Mouse (Mus musculus): ENCODE data around the gene Gm42878.

Gm42878 gene

GRCm38 (mm10) chr5:121544910-121545792 is at the start of gene Gm42878, which contains the start of gene Adam1a:
Gene Gm42878 (minus strand): TSS chr5:121545482.
Gene Adam1a (minus strand): TSS chr5:121545482.
- peak; percentile 58 for DNase-seq (ENCODE audit: low spot score)

DNA sequence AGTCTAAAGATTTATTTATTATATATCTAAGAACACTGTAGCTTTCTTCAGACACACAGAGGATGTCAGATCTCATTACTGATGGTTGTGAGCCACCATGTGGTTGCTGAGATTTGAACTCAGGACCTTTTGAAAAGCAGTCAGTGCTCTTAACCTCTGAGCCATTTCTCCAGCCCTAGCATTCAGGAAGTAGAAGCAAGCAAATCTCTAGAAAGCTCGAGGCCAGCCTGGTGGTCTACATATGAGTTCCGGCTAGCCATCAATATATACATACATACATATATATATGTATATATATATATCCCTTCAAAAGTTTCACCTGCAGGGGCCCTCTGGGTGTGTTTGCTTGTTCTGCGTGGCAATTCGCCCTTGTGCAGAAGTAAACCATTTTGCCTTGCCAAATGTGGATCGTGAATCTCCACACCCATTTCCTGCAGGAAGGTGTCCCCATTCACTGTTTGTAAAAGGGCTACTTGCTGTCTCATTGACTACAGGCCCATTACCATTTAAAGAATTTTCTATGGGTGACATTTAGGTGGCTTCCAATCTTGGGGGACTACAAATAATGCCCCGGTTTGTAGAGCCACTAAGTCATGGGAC is 49.5 kb upstream of the Gm42878 start:
- no peak for DNase-seq (ENCODE audit: low spot score)

GRCm38 (mm10) chr5:121593451-121594401 is 48.4 kb upstream of the Gm42878 start, which contains the start of gene Aldh2:
Gene Aldh2 (minus strand): TSS chr5:121593824.
- peak; percentile 87 for DNase-seq (ENCODE audit: low spot score)

DNA sequence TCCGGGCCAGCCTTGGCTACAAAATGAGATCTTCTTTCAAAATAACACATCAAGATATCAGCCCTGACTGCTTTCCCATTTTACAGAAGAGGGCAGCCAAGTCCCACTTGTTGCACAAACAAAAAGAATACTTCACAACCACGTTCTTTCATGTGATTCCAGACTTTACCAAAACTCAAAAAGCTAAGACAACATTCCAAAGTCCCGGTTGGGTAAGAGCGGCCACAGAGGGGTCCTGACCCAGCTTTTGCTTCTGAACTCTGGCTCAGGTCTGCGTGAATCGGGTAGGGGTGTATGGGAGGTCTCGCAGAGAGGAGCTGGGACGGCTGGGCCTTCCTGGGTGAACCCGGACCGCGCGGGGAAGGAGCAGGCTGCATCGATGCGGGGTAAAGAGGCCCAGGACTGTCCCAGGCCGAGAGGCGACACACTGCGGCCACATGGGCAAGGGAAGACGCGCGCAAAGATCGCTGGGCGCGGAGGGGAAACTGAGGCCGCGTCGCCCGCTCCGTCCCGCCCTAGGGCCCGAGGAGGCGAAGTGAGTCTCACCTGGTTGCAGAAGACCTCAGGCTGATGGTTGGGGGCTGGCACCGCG is 47.6 kb upstream of the Gm42878 start:
- no peak for DNase-seq (ENCODE audit: low spot score)

- DNase-seq (ENCODE audit: low spot score), result peak; percentile 3
These were observed 47.0 kb upstream of the Gm42878 start for GRCm38 (mm10) chr5:121592064-121592815.

DNA sequence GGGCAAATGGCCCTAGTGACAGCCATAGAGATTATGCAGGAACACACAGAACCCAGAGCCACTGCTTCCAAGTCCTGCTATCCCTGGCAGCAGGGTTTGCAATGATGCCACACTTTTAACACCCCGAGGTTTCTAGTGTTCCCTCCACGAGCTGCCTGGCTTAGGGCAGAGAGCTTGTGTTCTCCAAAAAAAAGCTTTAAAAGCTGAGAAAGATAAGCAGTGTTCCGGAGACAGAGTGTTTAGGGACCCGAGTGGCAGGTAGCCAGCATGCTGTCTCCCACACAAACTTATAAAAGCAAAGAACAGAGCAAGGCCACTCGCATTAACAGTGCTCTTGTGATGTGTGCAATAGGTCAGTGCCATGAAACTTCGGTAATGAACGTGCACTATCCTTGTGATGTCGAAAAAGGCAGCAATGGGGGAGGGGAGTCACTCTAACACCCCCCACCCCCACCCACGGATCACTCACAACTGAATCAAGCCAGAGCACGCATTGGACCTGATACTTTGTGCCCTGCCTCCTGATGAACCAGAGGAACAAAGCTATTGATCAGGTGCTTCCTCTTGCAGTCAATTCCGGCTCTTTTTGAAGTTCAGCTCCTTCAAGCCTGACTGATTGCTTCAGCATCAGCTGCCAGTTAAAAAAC is 46.3 kb upstream of the Gm42878 start:
- DNase-seq (ENCODE audit: low spot score), result no peak

DNA sequence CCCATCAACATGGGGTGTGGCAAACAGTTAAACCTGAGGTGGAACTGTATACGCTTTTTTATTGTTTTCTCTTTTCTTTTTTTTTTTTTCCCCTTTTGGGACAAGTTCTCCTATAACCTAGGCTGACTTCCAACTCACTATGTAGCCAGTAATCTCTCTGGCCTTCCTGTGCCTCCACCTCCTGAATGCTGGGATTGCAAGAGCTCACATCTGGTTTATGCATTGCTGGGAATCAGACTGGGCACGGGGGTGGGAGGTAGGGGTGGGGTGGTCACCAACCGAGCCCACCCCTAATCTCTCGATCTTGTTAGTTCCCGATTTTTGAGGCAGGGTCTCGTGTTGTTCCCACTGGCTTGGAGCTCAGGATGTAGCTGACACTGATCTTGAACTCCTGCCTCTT is 44.6 kb upstream of the Gm42878 start:
- no peak for DNase-seq (ENCODE audit: low spot score)

DNA sequence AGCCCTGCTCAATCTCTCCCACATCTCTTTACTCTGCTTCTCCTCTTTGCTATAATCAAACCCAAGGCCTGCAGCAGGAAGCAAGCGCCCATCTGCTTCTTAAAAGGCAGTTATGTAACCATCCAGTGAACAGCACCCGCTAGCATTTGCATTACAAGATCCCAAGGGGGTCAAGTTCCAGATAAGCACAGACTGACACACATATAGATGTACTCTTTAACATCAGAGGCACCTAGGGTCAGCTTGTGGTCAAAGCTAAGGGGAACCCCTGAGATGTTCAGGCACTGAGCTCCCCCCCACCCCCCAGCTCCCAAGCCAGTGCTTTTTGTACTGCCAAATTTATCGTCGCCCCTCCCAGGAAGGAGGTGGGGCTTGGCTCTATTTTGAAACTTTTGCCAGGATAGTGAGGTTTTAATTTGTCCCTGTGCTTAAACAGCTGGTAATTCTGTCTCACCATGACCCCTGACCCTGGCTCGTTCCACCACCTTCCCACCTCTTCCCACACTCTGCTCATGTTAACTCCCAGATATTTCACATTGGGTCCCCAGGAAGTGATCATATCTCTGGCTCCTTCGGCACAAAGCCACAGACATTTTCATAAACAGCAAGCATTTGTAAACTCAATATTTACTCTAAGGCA is 41.2 kb upstream of the Gm42878 start:
- DNase-seq (ENCODE audit: low spot score), result no peak

DNA sequence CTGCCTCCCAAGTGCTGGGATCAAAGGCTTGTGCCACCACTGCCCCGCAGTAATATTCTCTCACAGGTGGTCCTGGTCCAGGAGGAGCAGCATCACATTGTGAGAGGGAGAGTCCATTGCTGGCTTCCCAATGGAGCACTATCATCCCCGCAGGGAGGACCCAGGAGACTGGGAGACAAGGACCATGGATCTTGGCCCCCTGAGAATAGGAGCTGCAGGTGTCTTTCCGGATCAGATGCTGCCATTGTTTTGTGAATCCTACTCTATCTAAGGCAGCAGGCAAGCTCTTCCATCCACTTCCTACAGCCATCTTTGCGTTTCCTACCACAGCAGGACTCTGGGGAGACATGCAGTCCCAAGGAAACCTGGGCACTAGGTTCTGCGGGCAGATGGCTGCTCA is 40.4 kb upstream of the Gm42878 start:
- DNase-seq (ENCODE audit: low spot score), result no peak

- no peak for DNase-seq (ENCODE audit: low spot score)
These were observed 39.7 kb upstream of the Gm42878 start for GRCm38 (mm10) chr5:121585005-121585404.

GRCm38 (mm10) chr5:121583765-121584501 is 38.7 kb upstream of the Gm42878 start:
- peak; percentile 38 for DNase-seq (ENCODE audit: low spot score)

- no peak for DNase-seq (ENCODE audit: low spot score)
These were observed 36.7 kb upstream of the Gm42878 start for GRCm38 (mm10) chr5:121581945-121582344.

GRCm38 (mm10) chr5:121576927-121577488 is 31.7 kb upstream of the Gm42878 start:
- DNase-seq (ENCODE audit: low spot score), result no peak

DNA sequence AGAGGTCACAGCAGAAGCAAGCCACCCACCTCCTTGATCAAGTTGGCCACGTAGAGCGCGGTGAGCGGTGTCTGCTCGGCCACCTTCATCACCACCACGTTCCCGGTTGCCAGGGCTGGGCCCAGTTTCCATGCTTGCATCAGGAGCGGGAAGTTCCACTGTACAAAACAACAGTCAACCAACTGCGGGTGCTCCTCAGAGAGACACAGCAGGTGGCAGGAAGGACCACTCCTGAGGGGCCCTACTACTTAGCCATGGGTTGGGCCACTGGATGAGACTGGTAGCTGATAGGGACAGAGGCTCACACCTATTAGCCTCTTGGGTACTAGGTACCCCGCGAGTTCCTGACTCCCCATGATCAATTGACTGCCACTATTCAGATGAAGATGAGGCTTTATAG is 30.6 kb upstream of the Gm42878 start:
- no peak for DNase-seq (ENCODE audit: low spot score)

DNA sequence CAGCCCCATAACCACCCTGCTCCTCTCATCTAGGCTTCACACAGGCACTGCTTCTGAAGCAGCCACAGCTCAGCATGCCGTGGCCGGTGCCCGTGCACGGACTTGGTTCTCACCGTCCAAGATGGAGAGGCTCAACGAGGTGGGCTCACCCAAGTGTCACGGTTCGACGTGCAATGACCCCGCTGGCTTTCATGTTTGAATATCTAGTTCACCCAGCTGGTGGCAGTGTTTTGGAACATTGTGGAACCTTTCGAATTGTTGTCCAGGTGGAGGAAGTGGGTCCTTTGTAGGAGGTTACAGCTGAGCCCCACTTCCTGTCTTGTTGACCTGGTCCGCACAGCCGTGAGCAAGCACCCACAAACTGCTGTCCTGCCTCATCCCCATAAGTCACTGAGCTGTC is 28.9 kb upstream of the Gm42878 start:
- no peak for DNase-seq (ENCODE audit: low spot score)

DNA sequence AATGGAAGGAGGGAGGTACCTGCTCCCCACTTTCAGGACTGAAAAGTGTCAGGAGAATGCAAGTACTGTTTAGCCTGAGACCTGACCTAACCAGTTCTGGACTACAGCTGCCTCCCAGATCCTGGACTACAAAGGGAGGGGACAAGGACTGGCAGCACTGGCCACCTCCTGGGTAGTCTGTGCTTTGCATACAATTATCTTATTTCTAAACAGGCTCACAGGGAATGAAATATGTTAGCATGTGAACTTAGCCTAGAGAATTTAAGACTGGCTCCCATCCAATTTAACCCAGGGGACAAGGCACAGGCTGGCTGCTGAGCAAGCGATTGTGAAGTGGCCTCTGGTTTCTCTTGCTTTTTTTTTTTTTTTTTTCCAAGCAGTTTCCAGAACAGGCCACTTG is 25.5 kb upstream of the Gm42878 start:
- no peak for DNase-seq (ENCODE audit: low spot score)

GRCm38 (mm10) chr5:121569881-121570420 is 24.7 kb upstream of the Gm42878 start:
- DNase-seq (ENCODE audit: low spot score), result peak; percentile 4

DNA sequence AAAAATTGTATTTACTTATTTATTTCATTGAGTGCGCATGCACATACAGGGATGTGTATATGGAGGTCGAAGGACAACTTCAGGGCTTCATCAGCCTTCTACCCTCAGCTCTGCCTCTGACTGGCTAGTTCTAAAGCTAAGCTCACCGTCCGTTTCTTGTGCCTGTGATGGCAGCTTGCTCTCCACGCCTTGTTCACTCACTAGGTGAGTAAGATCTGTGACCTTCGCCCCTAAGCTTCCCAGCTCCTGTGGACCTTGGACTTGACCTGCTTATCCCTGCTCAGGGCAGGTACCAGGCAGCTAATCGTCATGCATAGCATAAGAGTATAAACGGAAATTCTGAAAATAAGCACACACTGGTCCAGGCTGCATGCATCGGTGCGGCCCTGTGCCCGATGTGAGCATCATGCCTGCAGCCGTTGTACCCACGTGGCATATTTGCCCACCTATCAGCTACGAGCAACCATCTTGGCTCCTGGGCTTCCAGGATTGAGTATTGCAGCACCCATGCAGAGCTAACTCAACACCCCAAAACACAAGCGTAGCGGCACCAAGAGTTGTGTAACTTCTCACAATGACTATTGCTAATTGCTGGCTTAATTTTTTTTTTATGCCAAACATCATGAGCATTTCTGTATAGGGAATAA is 20.9 kb upstream of the Gm42878 start:
- DNase-seq (ENCODE audit: low spot score), result no peak
